Comparison of ENCODE assay signal across 9 mouse cellular contexts in the genomic region with DNA sequence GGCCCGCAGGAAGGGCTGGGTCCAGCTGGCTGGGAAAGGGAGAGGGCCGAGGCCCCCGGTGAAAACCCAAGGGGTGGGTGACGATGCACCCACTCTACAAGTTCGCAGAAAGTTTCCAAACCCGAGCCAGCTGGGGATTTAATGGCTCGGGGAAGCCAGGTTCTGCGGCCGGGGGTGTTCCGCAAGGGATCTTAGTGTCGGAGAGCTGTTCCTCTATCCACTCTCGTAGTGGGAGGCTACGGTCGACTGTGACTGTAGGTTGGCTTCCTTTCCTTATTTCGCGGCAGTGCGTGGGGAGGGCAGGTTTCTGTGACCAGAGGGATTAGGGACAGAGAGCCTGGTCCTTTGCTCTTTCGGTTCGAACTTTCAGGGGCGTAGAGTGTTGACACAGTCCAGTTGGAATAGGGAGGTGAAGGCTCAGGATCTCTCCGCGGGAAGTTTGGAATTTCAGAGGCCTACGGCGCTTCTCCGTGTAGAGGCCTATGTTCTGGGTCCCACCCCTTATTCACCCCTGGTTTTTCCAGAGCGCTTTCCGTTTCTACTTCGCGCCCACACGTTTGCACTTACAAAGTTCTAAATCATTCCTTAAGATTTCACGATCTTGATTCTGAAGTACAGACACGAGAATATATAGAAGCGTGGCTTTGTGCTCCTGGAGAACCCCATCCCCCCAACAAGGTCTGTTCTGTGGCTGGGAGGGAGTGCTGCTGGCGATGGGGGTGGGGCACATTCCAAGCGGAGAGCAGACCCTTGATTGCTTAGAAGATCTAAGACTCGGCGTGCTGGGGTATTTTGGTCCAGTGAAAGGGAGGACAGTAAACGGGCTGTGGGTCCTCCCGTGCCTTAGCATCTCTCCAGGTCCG. TPM values are rescaled to one million over a fixed set of nuclear protein-coding genes. Genes with fewer than 3 reads are reported as not detected.
DNase-seq lines count a peak whose midpoint lies in the region; ATAC-seq and TF ChIP-seq lines count a peak whose summit lies in the region.
"Had no signal": no experiment of that assay in that cellular context is flagged by ENCODE, and none has a peak within 500 bp of the region (broad histone marks: within the 10 kb centered on the region; RNA-seq: fewer than 3 reads in every experiment).

No protein-coding gene starts in this region.

- H3K4me3 ChIP-seq in heart, embryonic 10.5 days, result peak overlapping the region; percentile 85
- peak overlapping the region; percentile 60 for H3K4me3 ChIP-seq in liver, embryonic 16.5 days (ENCODE audit: low read depth, low read length)
- H3K4me3 ChIP-seq in olfactory bulb, adult 2 months (ENCODE audit: insufficient read depth, low read depth, low read length), result peak overlapping the region; percentile 48

- intact Hi-C loops in heart, postnatal 10 days (cut with DNase I), result no loop called here

- peaks cover 9% of the 10 kb centered on the region; the same call in 1 of the 2 replicates for H3K36me3 ChIP-seq in heart, embryonic 10.5 days
- H3K36me3 ChIP-seq in liver, embryonic 16.5 days (ENCODE audit: control insufficient read depth, insufficient read depth), result no peaks in the 10 kb centered on the region

- TF ChIP-seq POLR2A in olfactory bulb, adult 2 months (IDR thresholded peaks at IDR 0.05; ENCODE audit: insufficient read depth, low read depth, low read length), result no peak

- H3K4me2 ChIP-seq in liver, embryonic 16.5 days (ENCODE audit: low read depth, low read length), result peak overlapping the region; percentile 64

- peak overlapping the region; percentile 63 for H3K9ac ChIP-seq in liver, embryonic 16.5 days (ENCODE audit: low read depth, low read length)

- H3K27ac ChIP-seq in heart, embryonic 10.5 days, result peak overlapping the region; percentile 97
- H3K27ac ChIP-seq in liver, embryonic 16.5 days (ENCODE audit: low read length), result peak overlapping the region; percentile 83
- no peak overlapping the region for H3K27ac ChIP-seq in olfactory bulb, adult 2 months (ENCODE audit: insufficient read depth, low read depth, low read length)

- ATAC-seq in hematopoietic stem cell, adult 5-6 weeks (replicated peaks in 1 of 2; ENCODE audit: insufficient read depth in 1 of 2, low FRiP score in 2 of 2, low TSS enrichment in 1 of 2, low read depth in 1 of 2, poor library complexity in 2 of 2, severe bottlenecking in 2 of 2), result peak; percentile 33 to 50; a peak in 1 of 4 replicates
- no peak for ATAC-seq in liver, embryonic 16.5 days (ENCODE audit: low read depth)

- no peak for TF ChIP-seq CTCF in olfactory bulb, adult 2 months (IDR thresholded peaks at IDR 0.05; ENCODE audit: insufficient read depth, low read depth, low read length)

- H3K9me3 ChIP-seq in heart, embryonic 10.5 days, result no peaks in the 10 kb centered on the region
- H3K9me3 ChIP-seq in liver, embryonic 16.5 days (replicated peaks; ENCODE audit: control insufficient read depth, low read length), result no peaks in the 10 kb centered on the region

- peak; percentile 86 for DNase-seq in heart, embryonic 10.5 days (ENCODE audit: low spot score)
- DNase-seq in heart, postnatal 10 days, result no peak
- peak; percentile 73 for DNase-seq in cerebellum, adult 9-11 months
- no peak for DNase-seq in adrenal gland, adult 2 months
- no peak for DNase-seq in right cerebral cortex, postnatal 25 days

- H3K27me3 ChIP-seq in heart, embryonic 10.5 days (ENCODE audit: insufficient read depth, poor library complexity, severe bottlenecking), result peaks cover 4% of the 10 kb centered on the region; the same call in 1 of the 2 replicates
- H3K27me3 ChIP-seq in liver, embryonic 16.5 days (ENCODE audit: control insufficient read depth, insufficient read depth, low read depth, low read length), result peaks cover 45% of the 10 kb centered on the region

- peaks cover 44% of the 10 kb centered on the region for H3K4me1 ChIP-seq in heart, embryonic 10.5 days
- peaks cover 3% of the 10 kb centered on the region for H3K4me1 ChIP-seq in liver, embryonic 16.5 days (ENCODE audit: control insufficient read depth, low read depth, low read length)
- peaks cover 26% of the 10 kb centered on the region for H3K4me1 ChIP-seq in olfactory bulb, adult 2 months (ENCODE audit: control insufficient read depth, insufficient read depth, low read length)

- under 1% methylated on average over 40 of the region's 40 CpGs for WGBS in heart, embryonic 10.5 days
- 2% methylated on average over 40 of the region's 40 CpGs for WGBS in liver, embryonic 16.5 days (ENCODE audit: insufficient replicate concordance)
- 15% methylated on average over 40 of the region's 40 CpGs for WGBS in olfactory bulb, adult 2 months

RNA-seq across cellular contexts. Expression of a gene that starts 1.6 kb away (rescaled TPM):
- polyA plus RNA-seq in heart, embryonic 10.5 days (2016; fragmentation: Nextera tagmentation; extraction: Ambion mirVana), result 36.6 and 46.3 TPM in 2 replicates
- 10 to 100 TPM; 12.9 to 18.1 TPM for total RNA-seq in heart, postnatal 10 days (2021)
- not detected in 2 replicates for total RNA-seq in hematopoietic stem cell, adult 5-6 weeks (2017)
- polyA plus RNA-seq in liver, embryonic 16.5 days (2015; fragmentation: Nextera tagmentation; extraction: Ambion mirVana), result 19.5 and 20.2 TPM in 2 replicates
- not detected in 2 replicates for polyA plus RNA-seq in olfactory bulb, adult 2 months (2012; ENCODE audit: insufficient read depth, insufficient read length, low replicate concordance, missing spikeins)
- 1 to 10 TPM; 4.0 to 7.1 TPM for total RNA-seq in adrenal gland, adult 2 months (2021)
- polyA plus RNA-seq in adrenal gland, adult 2 months (2012; rRNA removed), result 5.2 and 7.6 TPM in 2 replicates

RNA-seq across cellular contexts. Expression of a gene that starts 37.3 kb away (rescaled TPM):
- polyA plus RNA-seq in heart, embryonic 10.5 days (2016; fragmentation: Nextera tagmentation; extraction: Ambion mirVana), result 0.46 and 0.62 TPM in 2 replicates
- total RNA-seq in heart, postnatal 10 days (2021), result under 1 TPM; 0.96 to 0.99 TPM
- 10.7 and 19.2 TPM in 2 replicates for total RNA-seq in hematopoietic stem cell, adult 5-6 weeks (2017)
- polyA plus RNA-seq in liver, embryonic 16.5 days (2015; fragmentation: Nextera tagmentation; extraction: Ambion mirVana), result 5.9 and 6.2 TPM in 2 replicates
- polyA plus RNA-seq in olfactory bulb, adult 2 months (2012; ENCODE audit: insufficient read depth, insufficient read length, low replicate concordance, missing spikeins), result not detected in 2 replicates
- 1 to 10 TPM; 1.5 TPM for total RNA-seq in adrenal gland, adult 2 months (2021)
- polyA plus RNA-seq in adrenal gland, adult 2 months (2012; rRNA removed), result 0.80 and 0.81 TPM in 2 replicates

RNA-seq across cellular contexts. Expression of a gene that starts 53.8 kb away (rescaled TPM):
- polyA plus RNA-seq in heart, embryonic 10.5 days (2016; fragmentation: Nextera tagmentation; extraction: Ambion mirVana), result not detected in 2 replicates
- not detected for total RNA-seq in heart, postnatal 10 days (2021)
- not detected in 2 replicates for total RNA-seq in hematopoietic stem cell, adult 5-6 weeks (2017)
- polyA plus RNA-seq in liver, embryonic 16.5 days (2015; fragmentation: Nextera tagmentation; extraction: Ambion mirVana), result not detected in 2 replicates
- not detected in 2 replicates for polyA plus RNA-seq in olfactory bulb, adult 2 months (2012; ENCODE audit: insufficient read depth, insufficient read length, low replicate concordance, missing spikeins)
- total RNA-seq in adrenal gland, adult 2 months (2021), result not detected
- polyA plus RNA-seq in adrenal gland, adult 2 months (2012; rRNA removed), result not detected in 2 replicates
- total RNA-seq: heart, postnatal 36 days had no signal

RNA-seq across cellular contexts. Expression of a gene that starts 56.8 kb away (rescaled TPM):
- 0.21 and 0.34 TPM in 2 replicates for polyA plus RNA-seq in heart, embryonic 10.5 days (2016; fragmentation: Nextera tagmentation; extraction: Ambion mirVana)
- under 1 TPM in 1 of 2 experiments, not detected in 1; 0.32 TPM for total RNA-seq in heart, postnatal 10 days (2021)
- total RNA-seq in hematopoietic stem cell, adult 5-6 weeks (2017), result not detected in 2 replicates
- polyA plus RNA-seq in liver, embryonic 16.5 days (2015; fragmentation: Nextera tagmentation; extraction: Ambion mirVana), result not detected in 2 replicates
- polyA plus RNA-seq in olfactory bulb, adult 2 months (2012; ENCODE audit: insufficient read depth, insufficient read length, low replicate concordance, missing spikeins), result not detected in 2 replicates
- total RNA-seq in adrenal gland, adult 2 months (2021), result not detected
- 0.24 and 0.32 TPM in 2 replicates for polyA plus RNA-seq in adrenal gland, adult 2 months (2012; rRNA removed)
- total RNA-seq: heart, postnatal 36 days had no signal

Comparison
In these comparisons a context has a peak if more than half of its experiments do, and no peak if none do; other contexts are left out.
1. DNase-seq: peak in heart, embryonic 10.5 days (single experiment) and cerebellum, adult 9-11 months (single experiment); none in heart, postnatal 10 days (0 of 2), adrenal gland, adult 2 months (single experiment) and right cerebral cortex, postnatal 25 days (single experiment).
2. Peak in every context shown above with its lines, with median percentiles within 50 percentile points of each other: H3K4me3 ChIP-seq.